Mouse (Mus musculus) heart, adult 8-10 months (tissue): ENCODE data around the gene Vmn2r25. TPM values are rescaled to one million over a fixed set of nuclear protein-coding genes. Genes with fewer than 3 reads are reported as not detected.
"Not testable (repeated sequence)": the region's sequence is repeated elsewhere in the genome, so short reads cannot be mapped to it uniquely, and the experiment has no call there.

ENCODE experiments used
- DNase-seq: peaks from one replicate; pipeline ENCODE4 v3.0.0; 2022; ENCODE audit warnings: low spot score
- total RNA-seq, 4 experiments: library from RNA; stranded (reverse); gene quantifications; 2 replicates each; pipeline ENCODE4 v1.2.4; 2022

The Vmn2r25 gene
- total RNA-seq = not detected

DNA sequence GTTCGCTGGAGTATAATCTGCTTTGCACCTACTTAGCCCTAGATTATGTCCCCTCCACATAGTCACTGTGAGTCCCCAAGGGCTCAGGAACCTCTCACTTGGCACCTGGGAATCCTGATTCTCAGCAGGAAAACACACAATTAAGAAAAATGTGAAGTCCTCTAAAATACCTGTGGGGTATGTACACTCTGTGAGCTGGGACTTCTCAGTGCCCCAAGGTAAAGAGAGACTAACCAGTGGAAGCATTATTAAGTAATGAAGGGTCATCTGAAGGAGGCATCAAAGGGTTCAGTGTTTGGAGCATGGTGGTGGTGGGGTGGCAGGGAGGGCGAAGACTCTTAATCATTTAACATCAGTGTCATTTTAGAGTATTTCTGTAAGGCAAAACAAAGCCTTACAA, at the start of gene Vmn2r25:
TSS of gene Vmn2r25 (minus strand) at position 101 of the 400 bp plus-strand sequence.
- not testable (repeated sequence) for DNase-seq

DNA sequence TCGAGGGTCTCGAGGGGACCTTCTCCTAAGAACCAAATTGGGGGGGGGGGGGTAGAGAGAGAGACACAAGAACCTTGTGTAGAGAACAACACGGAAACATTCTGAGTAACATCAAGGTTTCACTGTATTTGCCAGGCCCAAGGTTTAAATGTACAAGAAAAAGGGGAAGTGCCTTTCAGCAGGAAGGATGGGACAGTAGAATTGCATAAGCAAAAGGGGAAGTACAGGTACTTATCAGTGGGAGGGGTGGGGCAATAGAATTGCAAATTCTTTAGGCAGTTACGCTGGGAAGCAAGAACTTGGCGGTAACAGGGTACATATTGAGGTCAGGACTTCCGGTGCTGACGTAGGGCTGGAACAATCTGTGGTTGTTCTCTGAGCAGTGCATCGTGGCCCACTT, 33.3 kb downstream of the Vmn2r25 start:
- DNase-seq = no peak

- DNase-seq = not testable (repeated sequence)
Observed at GRCm38 (mm10) chr6:123810291-123810690, 43.0 kb downstream of the Vmn2r25 start.

DNA sequence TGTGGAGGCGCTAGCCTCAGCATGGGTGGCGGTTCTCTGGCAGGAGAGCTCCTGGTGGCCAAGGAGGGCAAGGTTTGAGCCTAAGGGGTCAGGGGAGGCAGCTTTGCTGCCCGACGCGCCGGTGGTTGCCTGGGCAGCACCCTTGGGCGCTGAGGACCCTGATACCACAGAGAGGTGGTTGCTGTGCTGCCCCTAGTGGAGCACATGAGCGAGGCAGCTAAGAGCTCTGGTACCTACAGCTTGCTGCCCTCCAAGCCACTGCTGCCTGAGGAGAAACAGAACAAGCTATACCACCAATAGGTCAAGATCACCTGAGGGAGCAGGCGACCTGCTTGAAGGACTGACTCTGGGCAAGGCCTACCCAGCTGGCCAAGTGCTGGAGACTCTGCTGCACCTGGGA, 59.5 kb downstream of the Vmn2r25 start:
- no peak for DNase-seq

DNA sequence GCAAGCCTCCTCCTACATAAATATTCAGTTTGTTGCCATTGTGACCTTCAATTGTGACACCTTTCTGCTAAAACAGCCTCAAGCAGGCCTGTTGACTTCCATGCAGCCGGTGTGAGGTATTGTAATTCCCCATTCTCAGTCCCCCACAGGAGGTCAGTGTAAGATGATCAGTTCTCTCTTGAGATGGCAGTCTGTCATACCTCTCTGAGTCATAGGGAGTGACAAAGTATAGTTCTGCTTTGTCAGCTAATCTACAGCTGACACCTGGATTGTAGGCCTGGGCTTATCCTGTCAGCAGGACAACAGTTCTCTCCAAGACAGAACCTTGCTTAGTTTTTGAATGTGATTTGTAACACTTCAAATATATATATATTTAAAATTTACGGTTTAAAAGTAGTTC, 68.4 kb downstream of the Vmn2r25 start:
- DNase-seq = no peak

DNA sequence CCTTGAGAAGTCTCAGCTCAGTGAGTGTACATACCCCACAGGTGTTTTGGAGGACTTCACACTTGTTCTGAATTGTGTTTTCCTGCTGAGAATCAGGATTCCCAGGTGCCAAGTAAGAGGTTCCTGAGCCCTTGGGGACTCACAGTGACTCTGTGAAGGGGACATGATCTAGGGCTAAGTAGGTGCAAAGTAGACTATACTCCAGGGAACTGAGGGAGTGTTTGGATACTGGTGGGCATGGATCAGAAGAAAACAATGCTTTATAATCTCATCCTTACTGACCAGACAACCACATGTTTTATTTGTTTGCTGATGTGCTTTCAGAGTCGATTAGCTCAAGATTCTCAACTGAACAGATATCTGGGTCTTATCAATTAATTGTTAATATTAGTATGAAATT, 74.7 kb downstream of the Vmn2r25 start, which contains the start of gene Vmn2r24:
TSS of gene Vmn2r24 (plus strand) at position 301 of the 400 bp plus-strand sequence.
- DNase-seq = no peak

Other genes starting within 250 kb of the Vmn2r25 start
- gene Vmn2r22, start 202.7 kb downstream of the Vmn2r25 start, total RNA-seq = not detected
- gene Vmn2r23, start 150.8 kb downstream of the Vmn2r25 start, total RNA-seq = not detected
- not detected for gene Vmn2r24, start 74.6 kb downstream of the Vmn2r25 start, total RNA-seq
- under 1 TPM in 1 of 4 experiments, not detected in 3; 0.23 TPM for gene Vmn2r26, start 171.1 kb upstream of the Vmn2r25 start, total RNA-seq